Mouse (Mus musculus) heart, postnatal 0 days (tissue): ENCODE results near the gene Poc5.

Source experiments
- CTCF ChIP-seq: IDR thresholded peaks from 2 replicates; pipeline ENCODE4 v1.5.1; 2016; ENCODE audit warnings: antibody characterized with exemption, control low read depth, low read depth
- EP300 ChIP-seq: IDR thresholded peaks from 2 replicates; pipeline ENCODE4 v1.6.1; 2016; ENCODE audit warnings: antibody characterized with exemption, low read depth

DNA sequence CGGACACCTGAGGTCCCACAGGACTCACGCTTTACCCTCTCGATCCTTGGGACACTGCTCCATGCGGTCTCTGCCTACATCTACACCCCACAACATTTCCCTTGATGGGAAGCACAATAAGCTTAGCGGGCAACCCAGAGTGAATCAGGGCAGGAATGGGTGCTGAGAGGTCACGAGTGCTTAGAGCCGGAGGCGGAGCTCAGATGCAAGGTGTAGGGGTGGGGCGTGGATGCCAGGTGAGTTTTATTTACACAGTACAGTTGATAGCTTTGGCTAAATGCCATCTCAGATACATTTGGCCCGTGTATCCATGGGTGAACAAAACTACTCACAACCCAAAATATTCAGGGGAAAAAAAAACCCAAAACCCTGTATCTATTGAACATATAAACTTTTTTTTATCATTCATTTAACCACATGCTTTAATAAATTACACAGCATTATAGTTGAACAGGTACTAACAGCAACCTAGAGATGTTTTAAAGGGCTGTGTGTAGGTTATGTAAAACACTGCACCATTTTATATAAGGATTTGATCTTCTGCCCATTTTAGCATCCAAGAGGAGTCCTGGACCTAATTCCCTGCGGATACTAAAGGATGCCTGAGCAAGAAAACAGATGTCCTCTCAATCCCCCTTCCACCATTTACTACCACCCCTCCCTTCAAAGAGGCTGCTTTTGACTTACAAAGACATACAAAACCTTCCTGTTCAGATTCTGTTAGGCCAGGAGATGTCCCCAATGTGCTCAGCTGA lies 63.5 kb downstream of the Poc5 start:
- TF ChIP-seq CTCF (no peak), EP300 (no peak)
